Mouse (Mus musculus) liver, embryonic 14.5 days (tissue): Measurements from ENCODE around the gene Rad17. TPM values are rescaled to one million over a fixed set of nuclear protein-coding genes. Genes with fewer than 3 reads are reported as not detected.

Experiments
- ATAC-seq: fragments of 200-750 bp; cut with Nextera tagmentation; 2 replicates; pipeline ENCODE4 v1.8.0; 2017; ENCODE audit warnings: moderate number of reproducible peaks, mild to moderate bottlenecking, moderate library complexity; ENCODE audit not compliant: insufficient read depth
- DNase-seq, 3 experiments: peaks; one replicate each; pipeline ENCODE4 v3.0.0-alpha.2; 2012 to 2013; ENCODE audit warnings: low read depth in 3 of 3, low spot score in 3 of 3
- H3K27ac ChIP-seq: fragments of 300-500 bp; sonication (generic); 2 replicates; pipeline ENCODE4 v1.5.1; 2014; ENCODE audit warnings: moderate library complexity, mild to moderate bottlenecking, control low read depth, inconsistent platforms
- H3K27me3 ChIP-seq: fragments of 300-500 bp; sonication (generic); 2 replicates; pipeline ENCODE4 v1.6.1; 2014; ENCODE audit warnings: mild to moderate bottlenecking, low read length, moderate library complexity; ENCODE audit not compliant: control insufficient read depth, insufficient read depth
- H3K36me3 ChIP-seq: fragments of 300-500 bp; sonication (generic); replicated peaks from 2 replicates; pipeline ENCODE4 v1.6.1; 2014; ENCODE audit warnings: low read depth; ENCODE audit not compliant: control insufficient read depth, insufficient read depth
- H3K4me1 ChIP-seq, 2 experiments: fragments of 200-500 bp in 1 of 2; fragments of 300-500 bp in 1 of 2; sonication (generic) in 1 of 2; replicated peaks; 2 replicates each; pipeline ENCODE4 v1.6.1; 2012 to 2014; ENCODE audit warnings: antibody characterized with exemption in 1 of 2, inconsistent platforms in 1 of 2, low read length in 1 of 2; ENCODE audit not compliant: control insufficient read depth in 2 of 2, insufficient read depth in 2 of 2
- H3K4me2 ChIP-seq: fragments of 300-500 bp; sonication (generic); 2 replicates; pipeline ENCODE4 v1.6.1; 2014; ENCODE audit warnings: low read depth, mild to moderate bottlenecking, control low read depth, moderate library complexity
- H3K4me3 ChIP-seq, 2 experiments: fragments of 200-500 bp in 1 of 2; fragments of 300-500 bp in 1 of 2; sonication (generic) in 1 of 2; 2 replicates each; pipeline ENCODE4 v1.5.1; 2012 to 2014; ENCODE audit warnings: low read depth in 2 of 2, low read length in 2 of 2, mild to moderate bottlenecking in 2 of 2, control low read depth in 1 of 2, inconsistent platforms in 1 of 2, moderate library complexity in 1 of 2; ENCODE audit not compliant: insufficient read depth in 1 of 2
- H3K9ac ChIP-seq: fragments of 300-500 bp; sonication (generic); replicated peaks from 2 replicates; pipeline ENCODE4 v1.6.1; 2014; ENCODE audit warnings: mild to moderate bottlenecking, control low read depth, moderate library complexity
- H3K9me3 ChIP-seq: fragments of 300-500 bp; sonication (generic); 2 replicates; pipeline ENCODE4 v1.6.1; 2016; ENCODE audit warnings: low read length, mixed read lengths; ENCODE audit not compliant: control insufficient read depth
- CTCF ChIP-seq: IDR thresholded peaks from 2 replicates; pipeline ENCODE4 v1.5.1; 2016; ENCODE audit warnings: antibody characterized with exemption, low read depth, control low read depth
- EP300 ChIP-seq: IDR thresholded peaks from 2 replicates; pipeline ENCODE4 v1.6.1; 2016; ENCODE audit warnings: antibody characterized with exemption, low read depth
- WGBS: fragments of 180-500 bp; shearing (Covaris S2); extraction: QIAGEN DNeasy Blood & Tissue Kit; methylation state at CpG from one replicate; pipeline ENCODE4 v1.1.7; 2014; ENCODE audit not compliant: insufficient replicate concordance; 5-methylcytosine and 5-hydroxymethylcytosine counted together
- polyA plus RNA-seq, 2 experiments: library from polyadenylated mRNA; depleted of rRNA in 1 of 2; stranded (reverse) in 1 of 2; unstranded in 1 of 2; fragments of >200 nt; fragmentation: Nextera tagmentation in 1 of 2; extraction: Ambion mirVana in 1 of 2; gene quantifications; 2 replicates each; pipeline versions ENCODE4 v1.2.1 to v1.2.3; 2012 to 2014

The Rad17 gene
- polyA plus RNA-seq, 2 experiments, result 8.5 to 13.6 TPM

GRCm38 (mm10) chr13:100595552-100595885 lies 55.3 kb downstream of the Rad17 start:
- no peak overlapping the region for H3K4me3 ChIP-seq
- TF ChIP-seq EP300, result no peak
- TF ChIP-seq CTCF, result no peak
- H3K9ac ChIP-seq, result no peak overlapping the region
- H3K4me1 ChIP-seq, result peaks cover 0 to 5% of the 10 kb centered on the region in 2 experiments; a peak in 1 of 4 replicates
- no peaks in the 10 kb centered on the region for H3K36me3 ChIP-seq
- no peaks in the 10 kb centered on the region for H3K9me3 ChIP-seq
- DNase-seq, result no peak
- no peak overlapping the region for H3K27ac ChIP-seq
- no peak overlapping the region for H3K4me2 ChIP-seq
- no peaks in the 10 kb centered on the region for H3K27me3 ChIP-seq
- WGBS, result 63% methylated on average over 3 of the region's 3 CpGs
- ATAC-seq, result no peak

GRCm38 (mm10) chr13:100594838-100595551 lies 55.9 kb downstream of the Rad17 start:
- peaks cover 0 to 4% of the 10 kb centered on the region in 2 experiments; a peak in 1 of 4 replicates for H3K4me1 ChIP-seq
- H3K9me3 ChIP-seq, result no peaks in the 10 kb centered on the region
- H3K27me3 ChIP-seq, result no peaks in the 10 kb centered on the region
- no peak for TF ChIP-seq CTCF
- TF ChIP-seq EP300, result no peak
- DNase-seq, result no peak
- no peak overlapping the region for H3K27ac ChIP-seq
- no peak overlapping the region for H3K4me2 ChIP-seq
- WGBS, result 59% methylated on average over 5 of the region's 5 CpGs
- no peak overlapping the region for H3K4me3 ChIP-seq
- no peaks in the 10 kb centered on the region for H3K36me3 ChIP-seq
- no peak for ATAC-seq
- no peak overlapping the region for H3K9ac ChIP-seq

GRCm38 (mm10) chr13:100594041-100594792 lies 56.6 kb downstream of the Rad17 start:
- DNase-seq, result peak in 1 of 3 experiments; percentile 50
- Histone ChIP-seq H3K4me3 (peak overlapping the region; percentile 27 to 43), H3K9ac (peak overlapping the region; percentile 46), H3K27ac (peak overlapping the region; percentile 65), H3K4me2 (peak overlapping the region; percentile 39), H3K9me3 (no peaks in the 10 kb centered on the region), H3K4me1 (peaks cover 0 to 4% of the 10 kb centered on the region in 2 experiments; a peak in 1 of 4 replicates), H3K27me3 (no peaks in the 10 kb centered on the region), H3K36me3 (no peaks in the 10 kb centered on the region)
- ATAC-seq, result peak; percentile 84
- WGBS, result 58% methylated on average over 11 of the region's 17 CpGs
- TF ChIP-seq EP300 (no peak), CTCF (peak; percentile 39)

- Histone ChIP-seq H3K4me3 (peak overlapping the region; percentile 12 to 45), H3K4me1 (no peaks in the 10 kb centered on the region), H3K9ac (peak overlapping the region; percentile 54), H3K27ac (no peak overlapping the region; the same call in 1 of the 2 replicates), H3K4me2 (peak overlapping the region; percentile 51), H3K36me3 (no peaks in the 10 kb centered on the region; the same call in 1 of the 2 replicates), H3K27me3 (no peaks in the 10 kb centered on the region), H3K9me3 (no peaks in the 10 kb centered on the region)
- DNase-seq (no peak), ATAC-seq (peak; percentile 45; the same call in 1 of the 2 replicates)
- TF ChIP-seq EP300, result no peak
- TF ChIP-seq CTCF, result no peak
- WGBS, result 78% methylated on average over 11 of the region's 12 CpGs
Measured at GRCm38 (mm10) chr13:100588646-100589045, 62.2 kb downstream of the Rad17 start.

GRCm38 (mm10) chr13:100582144-100582543 lies 68.7 kb downstream of the Rad17 start:
- TF ChIP-seq CTCF (no peak), EP300 (no peak)
- Histone ChIP-seq H3K9ac (no peak overlapping the region), H3K4me2 (no peak overlapping the region), H3K27me3 (no peaks in the 10 kb centered on the region), H3K4me3 (no peak overlapping the region), H3K4me1 (0 out of 4 replicates have a peak, but pooled peaks cover 0 to 2% of the 10 kb centered on the region in 2 experiments), H3K27ac (no peak overlapping the region), H3K36me3 (no peaks in the 10 kb centered on the region), H3K9me3 (no peaks in the 10 kb centered on the region)
- DNase-seq (no peak), ATAC-seq (no peak)
- 48% methylated on average over 6 of the region's 6 CpGs for WGBS
